Mouse (Mus musculus) midbrain, embryonic 12.5 days (tissue): ENCODE measurements around the gene Plch2. TPM values are rescaled to one million over a fixed set of nuclear protein-coding genes. Genes with fewer than 3 reads are reported as not detected.

Experiments
- ATAC-seq: fragments of 200-750 bp; cut with Nextera tagmentation; 2 replicates; pipeline ENCODE4 v1.8.0; 2017; ENCODE audit warnings: low read depth, moderate TSS enrichment, moderate library complexity; ENCODE audit not compliant: low FRiP score
- H3K27ac ChIP-seq: fragments of 300-500 bp; sonication (generic); replicated peaks from 2 replicates; pipeline ENCODE4 v1.5.1; 2016; ENCODE audit warnings: mild to moderate bottlenecking
- H3K27me3 ChIP-seq: fragments of 300-500 bp; sonication (generic); 2 replicates; pipeline ENCODE4 v1.6.1; 2016; ENCODE audit warnings: mild to moderate bottlenecking
- H3K36me3 ChIP-seq: fragments of 300-500 bp; sonication (generic); 2 replicates; pipeline ENCODE4 v1.6.1; 2016
- H3K4me1 ChIP-seq: fragments of 300-500 bp; sonication (generic); 2 replicates; pipeline ENCODE4 v1.6.1; 2016
- H3K4me2 ChIP-seq: fragments of 300-500 bp; sonication (generic); replicated peaks from 2 replicates; pipeline ENCODE4 v1.6.1; 2016; ENCODE audit warnings: mild to moderate bottlenecking, moderate library complexity
- H3K4me3 ChIP-seq: fragments of 300-500 bp; sonication (generic); 2 replicates; pipeline ENCODE4 v1.5.1; 2016; ENCODE audit warnings: mild to moderate bottlenecking
- H3K9ac ChIP-seq: fragments of 300-500 bp; sonication (generic); replicated peaks from 2 replicates; pipeline ENCODE4 v1.6.1; 2016; ENCODE audit warnings: mild to moderate bottlenecking, moderate library complexity
- H3K9me3 ChIP-seq: fragments of 300-500 bp; sonication (generic); 2 replicates; pipeline ENCODE4 v1.6.1; 2016; ENCODE audit warnings: mild to moderate bottlenecking
- WGBS: fragments of 180-500 bp; shearing (Covaris S2); methylation state at CpG from one replicate; pipeline ENCODE4 v1.1.7; 2016; 5-methylcytosine and 5-hydroxymethylcytosine counted together
- polyA plus RNA-seq: library from polyadenylated mRNA; unstranded; fragments of >200 nt; fragmentation: Nextera tagmentation; extraction: Ambion mirVana; gene quantifications from 2 replicates; pipeline ENCODE4 v1.2.1, GENCODE M21; 2016

The Plch2 gene
- polyA plus RNA-seq, 1 experiment from 2014 or later, result 3.6 TPM

DNA sequence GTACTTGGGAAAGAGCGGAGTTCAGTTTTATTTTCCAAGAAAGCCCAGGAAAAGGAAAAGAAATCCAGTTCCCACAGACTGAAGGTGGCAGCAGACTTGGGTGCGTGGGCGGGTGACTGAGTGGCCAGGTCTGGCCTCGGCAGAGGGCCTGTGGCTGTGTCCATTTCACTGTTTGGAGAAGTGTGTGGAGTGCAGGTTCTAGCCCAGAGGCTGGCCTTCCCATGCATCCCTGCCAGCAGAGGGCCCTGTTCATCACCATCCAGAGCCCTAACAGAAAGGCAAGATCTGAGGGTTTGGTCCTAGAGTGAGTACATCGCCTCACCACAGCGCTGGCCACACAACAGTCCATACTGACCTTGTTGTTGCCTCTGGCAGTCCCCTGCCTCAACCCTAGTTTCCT lies 12.6 kb upstream of the Plch2 start:
- ATAC-seq, result no peak
- Histone ChIP-seq H3K36me3 (peaks cover 58% of the 10 kb centered on the region), H3K27me3 (no peaks in the 10 kb centered on the region), H3K9me3 (no peaks in the 10 kb centered on the region), H3K4me1 (peaks cover 17% of the 10 kb centered on the region), H3K4me2 (no peak overlapping the region), H3K4me3 (no peak overlapping the region), H3K9ac (no peak overlapping the region), H3K27ac (no peak overlapping the region)
- 86% methylated on average over 6 of the region's 6 CpGs for WGBS

- no peak overlapping the region for H3K27ac ChIP-seq
- H3K4me1 ChIP-seq, result peaks cover 17% of the 10 kb centered on the region
- H3K9ac ChIP-seq, result no peak overlapping the region
- no peak overlapping the region for H3K4me3 ChIP-seq
- no peak for ATAC-seq
- H3K36me3 ChIP-seq, result peaks cover 51% of the 10 kb centered on the region
- H3K27me3 ChIP-seq, result no peaks in the 10 kb centered on the region
- H3K9me3 ChIP-seq, result no peaks in the 10 kb centered on the region
- peak overlapping the region; percentile 69; the same call in 1 of the 2 replicates for H3K4me2 ChIP-seq
- 94% methylated on average over 20 of the region's 20 CpGs for WGBS
Observed at GRCm38 (mm10) chr4:155068357-155068972, 11.9 kb upstream of the Plch2 start.

DNA sequence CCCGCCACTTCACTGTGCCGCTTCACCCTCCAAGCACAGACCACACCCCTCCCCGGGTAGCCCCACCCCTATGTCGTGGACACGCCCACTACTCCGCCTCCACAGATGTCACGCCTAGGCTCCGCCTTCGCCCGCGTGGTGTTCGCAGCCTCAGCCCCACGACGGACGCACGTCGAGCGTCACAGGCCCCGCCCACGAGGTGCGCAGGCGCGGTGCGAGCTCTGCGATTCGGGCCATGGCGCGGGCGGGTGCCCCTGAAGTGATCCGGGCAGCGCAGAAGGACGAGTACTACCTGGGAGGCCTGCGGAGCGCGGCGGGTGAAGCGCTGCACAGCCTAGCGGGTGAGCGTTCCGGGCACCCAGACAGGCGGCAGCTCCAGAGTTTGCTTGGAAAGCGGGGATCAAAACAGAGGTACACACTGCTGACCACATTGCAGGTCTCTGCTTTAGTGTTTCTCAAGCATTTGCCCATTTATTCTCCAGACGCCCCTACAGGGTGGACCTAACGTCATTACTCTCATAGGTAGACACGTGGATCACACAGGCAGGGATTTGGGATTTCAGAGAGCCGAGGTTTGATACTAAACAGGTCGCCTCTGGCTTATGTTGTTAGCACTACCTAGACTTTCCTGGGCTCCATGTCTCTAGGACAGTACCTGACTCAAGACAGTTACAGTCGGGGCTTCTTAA lies 10.4 kb upstream of the Plch2 start, which contains the start of gene Pex10:
Gene Pex10, plus strand, starts transcription at position 183 of the 689 bp plus-strand sequence.
- peak; percentile 90 for ATAC-seq
- peak within 1 kb of the TSS; percentile 73 for H3K9ac ChIP-seq
- H3K4me3 ChIP-seq, result peak within 1 kb of the TSS; percentile 57
- no peaks in the 10 kb centered on the region for H3K27me3 ChIP-seq
- peak within 1 kb of the TSS; percentile 69 for H3K4me2 ChIP-seq
- 1% methylated on average over 48 of the region's 48 CpGs for WGBS
- peaks cover 37% of the 10 kb centered on the region for H3K36me3 ChIP-seq
- peak within 1 kb of the TSS; percentile 77 for H3K27ac ChIP-seq
- peaks cover 17% of the 10 kb centered on the region for H3K4me1 ChIP-seq
- H3K9me3 ChIP-seq, result no peaks in the 10 kb centered on the region

DNA sequence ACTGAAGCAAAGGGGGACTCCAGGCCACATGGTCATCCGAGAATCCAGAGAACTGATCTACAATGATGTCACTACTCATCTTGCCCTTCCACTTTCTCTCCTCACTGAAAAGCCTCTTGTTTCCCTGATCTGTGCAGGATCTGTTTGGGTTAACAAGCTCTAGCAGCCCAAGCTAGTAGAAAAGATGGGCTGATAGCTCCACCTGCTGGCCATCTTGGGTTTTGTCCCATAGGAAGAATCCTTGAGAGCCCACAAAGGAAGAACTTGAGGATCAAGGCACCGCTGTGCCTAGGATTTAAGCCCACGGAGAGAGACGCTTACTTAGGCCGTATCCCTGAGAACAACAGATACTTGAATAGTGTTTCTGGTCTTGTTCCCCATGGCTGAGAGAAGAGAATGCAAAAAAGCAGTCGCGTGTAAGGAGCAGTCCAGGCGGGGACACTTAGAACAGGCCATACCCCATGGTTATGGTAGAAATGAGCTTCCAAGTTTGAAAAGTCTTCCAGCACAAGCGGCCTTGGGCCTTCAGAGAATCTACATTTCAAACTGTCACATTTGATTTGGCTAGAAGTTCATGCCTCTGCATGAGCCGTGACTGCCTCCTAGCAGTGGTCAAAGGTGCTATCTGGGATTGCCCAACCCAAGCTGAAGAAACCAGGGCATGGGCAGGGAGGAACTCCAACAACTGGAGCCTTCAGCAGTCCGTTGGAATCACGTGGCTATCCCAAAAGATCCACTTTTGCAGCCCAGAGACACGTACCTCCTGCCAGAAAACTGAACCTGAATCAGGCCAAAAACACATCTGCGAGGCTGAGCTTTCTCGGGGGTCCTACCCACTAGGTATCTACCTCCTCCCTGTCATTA lies 9.6 kb upstream of the Plch2 start:
- Histone ChIP-seq H3K4me1 (peaks cover 17% of the 10 kb centered on the region), H3K4me3 (peak overlapping the region; percentile 57), H3K27ac (peak overlapping the region; percentile 77), H3K27me3 (no peaks in the 10 kb centered on the region), H3K9me3 (no peaks in the 10 kb centered on the region), H3K4me2 (peak overlapping the region; percentile 69), H3K36me3 (peaks cover 29% of the 10 kb centered on the region), H3K9ac (peak overlapping the region; percentile 50; the same call in 1 of the 2 replicates)
- peak; percentile 55 for ATAC-seq
- WGBS, result 4% methylated on average over 15 of the region's 15 CpGs

GRCm38 (mm10) chr4:155064474-155064873 lies 7.9 kb upstream of the Plch2 start:
- Histone ChIP-seq H3K27me3 (no peaks in the 10 kb centered on the region), H3K36me3 (peaks cover 12% of the 10 kb centered on the region), H3K9me3 (no peaks in the 10 kb centered on the region), H3K9ac (no peak overlapping the region), H3K4me3 (no peak overlapping the region), H3K27ac (no peak overlapping the region), H3K4me2 (no peak overlapping the region), H3K4me1 (peaks cover 19% of the 10 kb centered on the region)
- no peak for ATAC-seq
- 78% methylated on average over 2 of the region's 2 CpGs for WGBS

DNA sequence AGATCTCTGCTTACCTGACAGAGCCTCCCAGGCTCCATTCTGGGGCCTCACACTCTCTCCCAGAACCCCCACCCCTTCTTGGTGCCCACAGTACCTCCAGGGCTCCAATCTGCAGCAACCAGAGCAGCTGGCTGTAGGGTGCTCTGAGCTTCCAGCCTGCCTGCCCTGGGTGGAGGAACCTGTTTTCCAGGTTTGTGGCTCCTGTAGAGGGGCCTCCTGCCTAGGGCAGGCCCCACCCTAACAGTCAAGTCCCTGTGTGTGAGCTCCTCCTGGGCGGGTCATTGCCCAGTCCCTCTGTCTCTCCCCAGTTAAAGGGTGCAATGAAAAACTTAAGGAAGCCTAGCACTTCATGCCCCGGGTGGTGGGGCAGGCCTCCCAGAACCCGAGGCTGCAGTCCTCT lies 7.3 kb upstream of the Plch2 start:
- no peaks in the 10 kb centered on the region for H3K9me3 ChIP-seq
- H3K4me3 ChIP-seq, result no peak overlapping the region
- peaks cover 7% of the 10 kb centered on the region for H3K36me3 ChIP-seq
- no peak overlapping the region for H3K9ac ChIP-seq
- peaks cover 25% of the 10 kb centered on the region for H3K4me1 ChIP-seq
- no peak for ATAC-seq
- no peak overlapping the region for H3K27ac ChIP-seq
- no peak overlapping the region for H3K4me2 ChIP-seq
- H3K27me3 ChIP-seq, result no peaks in the 10 kb centered on the region
- 45% methylated on average over 3 of the region's 3 CpGs for WGBS

DNA sequence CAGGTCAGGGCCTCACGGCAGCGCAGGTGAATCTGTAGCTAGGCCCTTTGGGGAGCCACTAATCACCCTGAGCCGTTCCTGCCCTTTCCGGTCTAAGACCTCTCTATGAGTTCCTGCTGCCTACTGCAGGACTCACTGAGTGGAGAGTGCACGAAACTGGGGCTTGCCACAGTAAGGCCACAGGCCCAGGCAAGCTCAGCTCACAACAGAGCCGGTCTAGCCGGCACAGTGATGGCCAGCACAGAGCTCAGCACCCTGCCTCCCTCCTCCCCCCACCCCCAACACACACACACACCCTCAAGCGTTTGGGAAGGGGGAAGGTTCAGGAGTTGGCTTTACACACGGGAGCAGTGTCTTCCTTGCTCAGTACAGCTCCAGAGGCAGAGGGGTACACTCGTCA lies 1.7 kb upstream of the Plch2 start:
- no peaks in the 10 kb centered on the region for H3K36me3 ChIP-seq
- WGBS, result 35% methylated on average over 10 of the region's 10 CpGs
- ATAC-seq, result no peak
- H3K9ac ChIP-seq, result no peak overlapping the region
- H3K27me3 ChIP-seq, result peaks cover 13% of the 10 kb centered on the region
- H3K4me2 ChIP-seq, result no peak overlapping the region
- no peak overlapping the region for H3K27ac ChIP-seq
- H3K4me1 ChIP-seq, result peaks cover 30% of the 10 kb centered on the region
- H3K9me3 ChIP-seq, result no peaks in the 10 kb centered on the region
- no peak overlapping the region for H3K4me3 ChIP-seq

GRCm38 (mm10) chr4:155050116-155050515 lies 6.5 kb downstream of the Plch2 start:
- H3K9me3 ChIP-seq, result no peaks in the 10 kb centered on the region
- no peak overlapping the region for H3K4me2 ChIP-seq
- no peaks in the 10 kb centered on the region for H3K36me3 ChIP-seq
- ATAC-seq, result no peak
- H3K4me3 ChIP-seq, result no peak overlapping the region
- 86% methylated on average over 7 of the region's 7 CpGs for WGBS
- no peak overlapping the region for H3K27ac ChIP-seq
- peaks cover 13% of the 10 kb centered on the region; the same call in 1 of the 2 replicates for H3K4me1 ChIP-seq
- H3K27me3 ChIP-seq, result peaks cover 13% of the 10 kb centered on the region
- H3K9ac ChIP-seq, result no peak overlapping the region

DNA sequence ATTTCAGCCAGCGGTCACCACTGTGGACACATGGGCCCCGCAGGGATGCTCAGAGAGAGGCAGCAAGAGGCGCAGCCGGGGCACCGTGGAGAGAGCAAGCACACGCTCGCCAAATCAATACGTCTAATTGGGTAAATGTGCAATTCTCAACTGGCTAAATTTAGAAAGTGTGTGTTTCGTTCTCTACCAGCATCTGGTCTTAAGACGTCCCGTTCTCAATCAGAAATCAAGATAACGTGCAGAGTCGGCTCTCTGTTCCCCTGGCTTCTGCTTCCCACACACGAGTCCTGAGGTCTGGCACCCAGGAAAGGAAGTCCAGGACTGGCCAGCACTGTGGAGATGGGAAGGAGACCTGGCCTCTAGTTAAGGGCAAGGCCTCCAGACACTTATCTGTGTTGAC lies 9.9 kb downstream of the Plch2 start:
- ATAC-seq, result no peak
- WGBS, result 87% methylated on average over 14 of the region's 14 CpGs
- Histone ChIP-seq H3K9me3 (no peaks in the 10 kb centered on the region), H3K27me3 (peaks cover 48% of the 10 kb centered on the region), H3K4me1 (peaks cover 13% of the 10 kb centered on the region), H3K36me3 (no peaks in the 10 kb centered on the region), H3K9ac (no peak overlapping the region), H3K4me2 (no peak overlapping the region), H3K4me3 (no peak overlapping the region), H3K27ac (no peak overlapping the region)

GRCm38 (mm10) chr4:155043289-155043625 lies 13.3 kb downstream of the Plch2 start:
- ATAC-seq, result no peak

GRCm38 (mm10) chr4:155042606-155043288 lies 13.8 kb downstream of the Plch2 start:
- Histone ChIP-seq H3K4me2 (peak overlapping the region; percentile 75), H3K27me3 (peaks cover 65% of the 10 kb centered on the region), H3K27ac (no peak overlapping the region), H3K9ac (peak overlapping the region; percentile 54), H3K4me1 (peaks cover 29% of the 10 kb centered on the region), H3K9me3 (no peaks in the 10 kb centered on the region), H3K4me3 (peak overlapping the region; percentile 50), H3K36me3 (no peaks in the 10 kb centered on the region)
- under 1% methylated on average over 58 of the region's 65 CpGs for WGBS
- no peak; the same call in 1 of the 2 replicates for ATAC-seq

More at GRCm38 (mm10) chr4:155043289-155043625, 13.3 kb downstream of the Plch2 start:
- no peaks in the 10 kb centered on the region for H3K9me3 ChIP-seq
- peak overlapping the region; percentile 54 for H3K9ac ChIP-seq
- peaks cover 65% of the 10 kb centered on the region for H3K27me3 ChIP-seq
- peak overlapping the region; percentile 50 for H3K4me3 ChIP-seq
- WGBS, result 1% methylated on average over 25 of the region's 25 CpGs
- H3K4me2 ChIP-seq, result peak overlapping the region; percentile 75
- no peak overlapping the region for H3K27ac ChIP-seq
- H3K36me3 ChIP-seq, result no peaks in the 10 kb centered on the region
- H3K4me1 ChIP-seq, result peaks cover 29% of the 10 kb centered on the region
